9 mouse cellular contexts compared by ENCODE assay signal in the genomic region with DNA sequence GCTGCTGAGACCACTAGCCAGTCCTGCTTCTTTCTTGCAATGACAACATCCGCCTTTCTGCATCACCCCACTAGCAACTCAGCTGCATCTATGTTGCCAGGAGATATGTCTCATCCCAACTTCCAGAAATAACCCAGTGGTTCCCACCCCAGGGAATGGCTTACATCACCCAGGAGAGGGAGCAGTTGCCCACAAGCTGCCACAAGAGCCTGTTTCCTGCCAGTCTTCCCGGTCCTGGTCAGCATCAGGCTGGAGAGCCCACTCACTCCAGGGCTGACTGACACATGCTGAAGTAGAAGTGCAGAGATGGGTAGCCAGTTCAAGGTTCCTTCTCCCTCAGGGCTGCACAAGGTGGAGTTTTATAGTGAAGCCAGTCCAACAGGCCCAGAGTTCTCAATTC. TPM values are rescaled to one million over a fixed set of nuclear protein-coding genes. Genes with fewer than 3 reads are reported as not detected.
A peak's percentile ranks its signal among the peaks of the same experiment; 100 is the strongest.
DNase-seq lines count a peak whose midpoint lies in the region; ATAC-seq and TF ChIP-seq lines count a peak whose summit lies in the region.
"Had no signal": no experiment of that assay in that cellular context is flagged by ENCODE, and none has a peak within 500 bp of the region (broad histone marks: within the 10 kb centered on the region; RNA-seq: fewer than 3 reads in every experiment).

No protein-coding gene starts in this region.

- no peak overlapping the region for H3K4me2 ChIP-seq in heart, postnatal 0 days (ENCODE audit: low read depth, low read length)
- no peak overlapping the region for H3K4me2 ChIP-seq in neural tube, embryonic 13.5 days

- intact Hi-C loops in left cerebral cortex, postnatal 10 days (cut with DNase I) = loop anchor here (5.0 kb wide), 1 partner anchor 76 kb away; a partner anchor contains a TSS

- no peaks in the 10 kb centered on the region for H3K9me3 ChIP-seq in heart, postnatal 0 days (replicated peaks; ENCODE audit: control insufficient read depth, low read length)
- no peaks in the 10 kb centered on the region for H3K9me3 ChIP-seq in neural tube, embryonic 13.5 days
- H3K9me3 ChIP-seq: G1E had no signal

- H3K36me3 ChIP-seq in heart, postnatal 0 days (replicated peaks; ENCODE audit: control insufficient read depth, insufficient read depth, low read length) = peaks cover 35% of the 10 kb centered on the region
- H3K36me3 ChIP-seq in neural tube, embryonic 13.5 days = peaks cover 17% of the 10 kb centered on the region

- peak overlapping the region; percentile 40 for H3K27ac ChIP-seq in heart, postnatal 0 days (ENCODE audit: low read depth)
- peak overlapping the region; percentile 28; the same call in 1 of the 2 replicates for H3K27ac ChIP-seq in neural tube, embryonic 13.5 days (replicated peaks)

- H3K9ac ChIP-seq in heart, postnatal 0 days (replicated peaks; ENCODE audit: low read depth, low read length) = no peak overlapping the region
- H3K9ac ChIP-seq in neural tube, embryonic 13.5 days = peak overlapping the region; percentile 45; the same call in 1 of the 2 replicates

- no peaks in the 10 kb centered on the region for H3K27me3 ChIP-seq in heart, postnatal 0 days (ENCODE audit: control insufficient read depth, insufficient read depth, low read length)
- no peaks in the 10 kb centered on the region for H3K27me3 ChIP-seq in neural tube, embryonic 13.5 days

- peak; percentile 74 for DNase-seq in cerebellum, adult 9-11 months
- DNase-seq in cerebellum, adult 11-12 months = no peak
- DNase-seq in ES-CJ7 (ENCODE audit: low read depth, low spot score) = peak; percentile 66
- DNase-seq in fibroblast of lung, adult 2 months (ENCODE audit: low read depth) = peak; percentile 65
- DNase-seq in heart, postnatal 0 days (ENCODE audit: low spot score) = peak; percentile 83
- peak; percentile 84 for DNase-seq in left cerebral cortex, postnatal 10 days (ENCODE audit: extremely low spot score in 1 of 2, low spot score in 2 of 2)
- no peak for DNase-seq in spleen, postnatal 4 days (ENCODE audit: low spot score in 2 of 2)

- TF ChIP-seq EP300 in heart, postnatal 0 days (IDR thresholded peaks at IDR 0.05; ENCODE audit: low read depth) = no peak; the same call in 1 of the 2 replicates

- H3K4me3 ChIP-seq in heart, postnatal 0 days (ENCODE audit: low read depth, low read length) = no peak overlapping the region
- no peak overlapping the region for H3K4me3 ChIP-seq in neural tube, embryonic 13.5 days

- no peak; the same call in 1 of the 2 replicates for ATAC-seq in heart, postnatal 0 days (ENCODE audit: insufficient read depth, low read depth)
- no peak for ATAC-seq in neural tube, embryonic 13.5 days (ENCODE audit: low read depth)

- peaks cover 19% of the 10 kb centered on the region for H3K4me1 ChIP-seq in heart, postnatal 0 days (ENCODE audit: control insufficient read depth, insufficient read depth)
- peaks cover 36% of the 10 kb centered on the region for H3K4me1 ChIP-seq in neural tube, embryonic 13.5 days (replicated peaks)

- peak; percentile 87 for TF ChIP-seq CTCF in heart, postnatal 0 days (IDR thresholded peaks at IDR 0.05; ENCODE audit: low read depth)

- WGBS in heart, postnatal 0 days = 24% methylated on average over 2 of the region's 2 CpGs
- 29% methylated on average over 2 of the region's 2 CpGs for WGBS in neural tube, embryonic 13.5 days

RNA-seq across cellular contexts. Expression of a gene that starts 3.4 kb away (rescaled TPM):
- 62.1 and 64.7 TPM in 2 replicates for total RNA-seq in heart, postnatal 0 days (2014; rRNA removed; ENCODE audit: low replicate concordance)
- 5.3 and 5.9 TPM in 2 replicates for polyA plus RNA-seq in heart, postnatal 0 days (2015; fragmentation: Nextera tagmentation; extraction: Ambion mirVana)
- 100 to 1,000 TPM; 205 TPM for total RNA-seq in left cerebral cortex, postnatal 10 days (2021)
- 16.5 and 16.8 TPM in 2 replicates for polyA plus RNA-seq in neural tube, embryonic 13.5 days (2015; fragmentation: Nextera tagmentation; extraction: Ambion mirVana)

RNA-seq across cellular contexts. Expression of a gene that starts 9.5 kb away (rescaled TPM):
- 41.4 and 66.8 TPM in 2 replicates for total RNA-seq in heart, postnatal 0 days (2014; rRNA removed; ENCODE audit: low replicate concordance)
- polyA plus RNA-seq in heart, postnatal 0 days (2015; fragmentation: Nextera tagmentation; extraction: Ambion mirVana) = 6.5 and 7.0 TPM in 2 replicates
- 10 to 100 TPM; 47.7 to 55.1 TPM for total RNA-seq in left cerebral cortex, postnatal 10 days (2021)
- polyA plus RNA-seq in neural tube, embryonic 13.5 days (2015; fragmentation: Nextera tagmentation; extraction: Ambion mirVana) = 4.9 and 8.0 TPM in 2 replicates

RNA-seq across cellular contexts. Expression of a gene that starts 19.8 kb away (rescaled TPM):
- total RNA-seq in heart, postnatal 0 days (2014; rRNA removed; ENCODE audit: low replicate concordance) = 6.6 and 6.8 TPM in 2 replicates
- polyA plus RNA-seq in heart, postnatal 0 days (2015; fragmentation: Nextera tagmentation; extraction: Ambion mirVana) = 1.2 and 1.4 TPM in 2 replicates
- 1 to 10 TPM; 7.8 to 8.5 TPM for total RNA-seq in left cerebral cortex, postnatal 10 days (2021)
- 2.0 and 2.1 TPM in 2 replicates for polyA plus RNA-seq in neural tube, embryonic 13.5 days (2015; fragmentation: Nextera tagmentation; extraction: Ambion mirVana)

RNA-seq across cellular contexts. Expression of a gene that starts 20.6 kb away (rescaled TPM):
- total RNA-seq in heart, postnatal 0 days (2014; rRNA removed; ENCODE audit: low replicate concordance) = 20.5 and 33.8 TPM in 2 replicates
- 9.5 and 11.0 TPM in 2 replicates for polyA plus RNA-seq in heart, postnatal 0 days (2015; fragmentation: Nextera tagmentation; extraction: Ambion mirVana)
- 10 to 100 TPM; 22.7 to 23.8 TPM for total RNA-seq in left cerebral cortex, postnatal 10 days (2021)
- polyA plus RNA-seq in neural tube, embryonic 13.5 days (2015; fragmentation: Nextera tagmentation; extraction: Ambion mirVana) = 16.6 and 17.7 TPM in 2 replicates

RNA-seq across cellular contexts. Expression of a gene that starts 26.4 kb away (rescaled TPM):
- total RNA-seq in heart, postnatal 0 days (2014; rRNA removed; ENCODE audit: low replicate concordance) = 57.2 and 63.0 TPM in 2 replicates
- 15.7 and 16.9 TPM in 2 replicates for polyA plus RNA-seq in heart, postnatal 0 days (2015; fragmentation: Nextera tagmentation; extraction: Ambion mirVana)
- 100 to 1,000 TPM; 244 to 271 TPM for total RNA-seq in left cerebral cortex, postnatal 10 days (2021)
- polyA plus RNA-seq in neural tube, embryonic 13.5 days (2015; fragmentation: Nextera tagmentation; extraction: Ambion mirVana) = 40.2 and 43.4 TPM in 2 replicates

Comparison
In these comparisons a context has a peak if more than half of its experiments do, and no peak if none do; other contexts are left out.
1. DNase-seq: peak in cerebellum, adult 9-11 months (single experiment), ES-CJ7 (single experiment), fibroblast of lung, adult 2 months (single experiment), heart, postnatal 0 days (single experiment) and left cerebral cortex, postnatal 10 days (2 of 2); none in cerebellum, adult 11-12 months (single experiment) and spleen, postnatal 4 days (0 of 2).